Mouse (Mus musculus) heart, embryonic 15.5 days (tissue): ENCODE results near the gene Sphk1. TPM values are rescaled to one million over a fixed set of nuclear protein-coding genes. Genes with fewer than 3 reads are reported as not detected.

Experiments
- ATAC-seq: fragments of 200-750 bp; cut with Nextera tagmentation; replicated peaks from 2 replicates; pipeline ENCODE4 v1.8.0; 2017; ENCODE audit warnings: low read depth, moderate TSS enrichment; ENCODE audit not compliant: insufficient number of reproducible peaks, insufficient read depth, low FRiP score
- H3K27ac ChIP-seq: fragments of 300-500 bp; sonication (generic); 2 replicates; pipeline ENCODE4 v1.5.1; 2015; ENCODE audit warnings: mild to moderate bottlenecking, inconsistent platforms
- H3K27me3 ChIP-seq: fragments of 300-500 bp; sonication (generic); 2 replicates; pipeline ENCODE4 v1.6.1; 2015; ENCODE audit warnings: inconsistent platforms
- H3K36me3 ChIP-seq: fragments of 300-500 bp; sonication (generic); 2 replicates; pipeline ENCODE4 v1.6.1; 2015; ENCODE audit warnings: mild to moderate bottlenecking, inconsistent platforms
- H3K4me1 ChIP-seq: fragments of 300-500 bp; sonication (generic); replicated peaks from 2 replicates; pipeline ENCODE4 v1.6.1; 2015; ENCODE audit warnings: inconsistent platforms
- H3K4me2 ChIP-seq: fragments of 300-500 bp; sonication (generic); 2 replicates; pipeline ENCODE4 v1.6.1; 2015; ENCODE audit warnings: inconsistent platforms, mild to moderate bottlenecking, moderate library complexity
- H3K4me3 ChIP-seq: fragments of 300-500 bp; sonication (generic); 2 replicates; pipeline ENCODE4 v1.5.1; 2015; ENCODE audit warnings: mild to moderate bottlenecking, inconsistent platforms
- H3K9ac ChIP-seq: fragments of 300-500 bp; sonication (generic); 2 replicates; pipeline ENCODE4 v1.6.1; 2015; ENCODE audit warnings: mild to moderate bottlenecking, inconsistent platforms
- H3K9me3 ChIP-seq: fragments of 300-500 bp; sonication (generic); replicated peaks from 2 replicates; pipeline ENCODE4 v1.6.1; 2016; ENCODE audit warnings: inconsistent platforms
- WGBS: fragments of 180-500 bp; shearing (Covaris S2); methylation state at CpG from one replicate; pipeline ENCODE4 v1.1.7; 2015; ENCODE audit warnings: mixed read lengths; 5-methylcytosine and 5-hydroxymethylcytosine counted together
- polyA plus RNA-seq: library from polyadenylated mRNA; unstranded; fragments of >200 nt; fragmentation: Nextera tagmentation; extraction: Ambion mirVana; gene quantifications from 2 replicates; pipeline ENCODE4 v1.2.1, GENCODE M21; 2015

The Sphk1 gene
- polyA plus RNA-seq, 1 experiment from 2014 or later: 2.8 TPM

DNA sequence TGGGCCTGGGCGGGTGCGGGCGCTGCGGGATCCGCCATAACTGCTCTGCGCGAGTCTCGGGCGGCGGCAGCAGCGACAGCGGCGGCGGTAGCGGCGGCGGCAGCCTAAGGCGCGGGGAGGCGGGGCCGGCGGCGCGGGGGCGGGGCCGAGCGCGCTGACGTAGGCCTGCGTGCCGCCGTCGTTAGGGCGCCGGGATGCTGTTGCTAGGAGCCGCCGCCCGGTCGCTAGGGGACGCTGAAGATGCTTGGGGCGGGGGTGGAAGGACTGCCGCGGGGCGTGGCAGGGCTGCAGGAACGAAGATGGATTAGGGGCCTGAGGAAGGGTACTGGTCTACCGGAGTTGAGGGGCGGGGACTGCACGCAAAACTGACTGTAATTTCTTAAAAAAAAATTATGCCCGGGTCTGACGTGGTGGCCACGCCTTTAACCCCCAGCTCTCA is 50.7 kb downstream of the Sphk1 start, which contains the start of gene Ube2o:
Gene Ube2o, minus strand, starts transcription at position 72 of the 439 bp plus-strand sequence.
- H3K4me1 ChIP-seq: peaks cover 19% of the 10 kb centered on the region
- peak; percentile 88 for ATAC-seq
- no peaks in the 10 kb centered on the region for H3K36me3 ChIP-seq
- H3K27me3 ChIP-seq: no peaks in the 10 kb centered on the region
- H3K9ac ChIP-seq: peak within 1 kb of the TSS; percentile 87
- H3K27ac ChIP-seq: peak within 1 kb of the TSS; percentile 83
- WGBS: under 1% methylated on average over 50 of the region's 51 CpGs
- peak within 1 kb of the TSS; percentile 83 for H3K4me3 ChIP-seq
- no peaks in the 10 kb centered on the region for H3K9me3 ChIP-seq
- peak within 1 kb of the TSS; percentile 93 for H3K4me2 ChIP-seq

DNA sequence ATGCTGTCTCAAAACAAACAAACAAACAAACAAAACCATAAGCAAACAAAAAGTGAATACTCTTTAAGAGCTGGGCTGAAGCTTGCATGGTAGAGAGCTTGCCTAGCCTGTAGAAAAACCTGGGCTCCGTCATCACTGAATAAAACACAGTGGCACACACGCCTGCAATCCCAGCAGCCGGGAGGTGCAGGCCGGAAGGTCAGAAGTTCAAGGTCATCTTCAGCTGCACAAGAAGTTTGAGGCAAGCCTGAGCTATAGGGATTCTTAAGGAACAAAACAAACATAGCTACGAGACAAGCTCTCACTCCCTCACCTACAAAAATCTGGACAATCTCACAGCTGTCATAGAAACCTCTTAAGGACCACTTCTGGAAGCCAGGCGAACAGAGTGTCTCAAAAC is 55.0 kb downstream of the Sphk1 start:
- no peaks in the 10 kb centered on the region for H3K9me3 ChIP-seq
- WGBS: 58% methylated on average over 6 of the region's 6 CpGs

More for the DNA sequence above, 55.0 kb downstream of the Sphk1 start:
- no peaks in the 10 kb centered on the region for H3K36me3 ChIP-seq
- peaks cover 15% of the 10 kb centered on the region for H3K4me1 ChIP-seq
- peaks cover 12% of the 10 kb centered on the region; the same call in 1 of the 2 replicates for H3K27me3 ChIP-seq
- no peak for ATAC-seq
- H3K27ac ChIP-seq: no peak overlapping the region
- no peak overlapping the region for H3K9ac ChIP-seq
- no peak overlapping the region for H3K4me2 ChIP-seq
- no peak overlapping the region for H3K4me3 ChIP-seq

Other genes with a start within 250 kb of the Sphk1 start
- gene Galr2, start 250.0 kb upstream of the Sphk1 start, polyA plus RNA-seq: 0.19 and 0.20 TPM in 2 replicates
- gene Exoc7, start 223.7 kb upstream of the Sphk1 start, polyA plus RNA-seq: 45.2 and 58.2 TPM in 2 replicates
- gene Foxj1, start 195.5 kb upstream of the Sphk1 start, polyA plus RNA-seq: 0.89 and 2.6 TPM in 2 replicates
- gene Rnf157, start 117.9 kb upstream of the Sphk1 start, polyA plus RNA-seq: 7.1 and 14.3 TPM in 2 replicates
- 29.3 and 32.5 TPM in 2 replicates for gene Ubald2, start 96.8 kb upstream of the Sphk1 start, polyA plus RNA-seq
- gene Qrich2, start 64.7 kb upstream of the Sphk1 start, polyA plus RNA-seq: 0.10 TPM in 1 of 2 replicates, not detected in the other
- 81.7 and 98.2 TPM in 2 replicates for gene Prpsap1, start 36.7 kb upstream of the Sphk1 start, polyA plus RNA-seq
- gene Ube2o, start 50.5 kb downstream of the Sphk1 start, polyA plus RNA-seq: 14.4 and 20.7 TPM in 2 replicates
- gene Aanat, start 55.5 kb downstream of the Sphk1 start, polyA plus RNA-seq: not detected in 2 replicates
- gene Rhbdf2, start 96.1 kb downstream of the Sphk1 start, polyA plus RNA-seq: 6.7 and 10.4 TPM in 2 replicates
- gene Prcd, start 122.6 kb downstream of the Sphk1 start, polyA plus RNA-seq: 1.3 and 1.4 TPM in 2 replicates
- 9.1 and 11.6 TPM in 2 replicates for gene Cygb, start 123.4 kb downstream of the Sphk1 start, polyA plus RNA-seq
- gene St6galnac1, start 244.6 kb downstream of the Sphk1 start, polyA plus RNA-seq: not detected in 2 replicates